Mouse (Mus musculus) lung, postnatal 0 days (tissue): ENCODE results near the gene Crybb1. TPM values are rescaled to one million over a fixed set of nuclear protein-coding genes. Genes with fewer than 3 reads are reported as not detected.
A peak's percentile ranks its signal among the peaks of the same experiment; 100 is the strongest.

Source experiments
- ATAC-seq: fragments of 200-750 bp; cut with Nextera tagmentation; 2 replicates; pipeline ENCODE4 v1.8.0; 2017; ENCODE audit warnings: moderate library complexity
- DNase-seq: peaks from one replicate; pipeline ENCODE4 v3.0.0-alpha.2; 2016; ENCODE audit warnings: low spot score
- H3K27ac ChIP-seq: fragments of 300-500 bp; sonication (generic); 2 replicates; pipeline ENCODE4 v1.5.1; 2014; ENCODE audit warnings: antibody characterized with exemption, mild to moderate bottlenecking, low read length, mixed read lengths
- H3K27me3 ChIP-seq: fragments of 300-500 bp; sonication (generic); replicated peaks from 2 replicates; pipeline ENCODE4 v1.6.1; 2014; ENCODE audit warnings: low read length, mixed read lengths; ENCODE audit not compliant: insufficient read depth
- H3K36me3 ChIP-seq: fragments of 300-500 bp; sonication (generic); 2 replicates; pipeline ENCODE4 v1.6.1; 2014; ENCODE audit warnings: low read length, mixed read lengths; ENCODE audit not compliant: insufficient read depth
- H3K4me1 ChIP-seq: fragments of 300-500 bp; sonication (generic); 2 replicates; pipeline ENCODE4 v1.6.1; 2014; ENCODE audit warnings: antibody characterized with exemption, low read depth, low read length, mixed read lengths; ENCODE audit not compliant: insufficient read depth
- H3K4me2 ChIP-seq: fragments of 300-500 bp; sonication (generic); replicated peaks from 2 replicates; pipeline ENCODE4 v1.6.1; 2014; ENCODE audit warnings: low read depth, mild to moderate bottlenecking, low read length, moderate library complexity, mixed read lengths
- H3K4me3 ChIP-seq: fragments of 300-500 bp; sonication (generic); 2 replicates; pipeline ENCODE4 v1.5.1; 2014; ENCODE audit warnings: low read depth, low read length
- H3K9ac ChIP-seq: fragments of 300-500 bp; sonication (generic); replicated peaks from 2 replicates; pipeline ENCODE4 v1.6.1; 2014; ENCODE audit warnings: low read depth, mild to moderate bottlenecking
- H3K9me3 ChIP-seq: fragments of 300-500 bp; sonication (generic); 2 replicates; pipeline ENCODE4 v1.6.1; 2016; ENCODE audit warnings: low read length, mixed read lengths
- CTCF ChIP-seq: IDR thresholded peaks from 2 replicates; pipeline ENCODE4 v1.5.1; 2016; ENCODE audit warnings: antibody characterized with exemption, mild to moderate bottlenecking
- EP300 ChIP-seq: IDR thresholded peaks from 2 replicates; pipeline ENCODE4 v1.6.1; 2016; ENCODE audit warnings: antibody characterized with exemption, mild to moderate bottlenecking, control low read depth
- WGBS: fragments of 180-500 bp; shearing (Covaris S2); extraction: QIAGEN DNeasy Blood & Tissue Kit; methylation state at CpG from one replicate; pipeline ENCODE4 v1.1.7; 2014; 5-methylcytosine and 5-hydroxymethylcytosine counted together
- polyA plus RNA-seq: library from polyadenylated mRNA; unstranded; fragments of >200 nt; fragmentation: Nextera tagmentation; extraction: Ambion mirVana; gene quantifications from 2 replicates; pipeline ENCODE4 v1.2.1, GENCODE M21; 2015

Gene Crybb1
- polyA plus RNA-seq, 1 experiment from 2014 or later, result 1.4 TPM

DNA sequence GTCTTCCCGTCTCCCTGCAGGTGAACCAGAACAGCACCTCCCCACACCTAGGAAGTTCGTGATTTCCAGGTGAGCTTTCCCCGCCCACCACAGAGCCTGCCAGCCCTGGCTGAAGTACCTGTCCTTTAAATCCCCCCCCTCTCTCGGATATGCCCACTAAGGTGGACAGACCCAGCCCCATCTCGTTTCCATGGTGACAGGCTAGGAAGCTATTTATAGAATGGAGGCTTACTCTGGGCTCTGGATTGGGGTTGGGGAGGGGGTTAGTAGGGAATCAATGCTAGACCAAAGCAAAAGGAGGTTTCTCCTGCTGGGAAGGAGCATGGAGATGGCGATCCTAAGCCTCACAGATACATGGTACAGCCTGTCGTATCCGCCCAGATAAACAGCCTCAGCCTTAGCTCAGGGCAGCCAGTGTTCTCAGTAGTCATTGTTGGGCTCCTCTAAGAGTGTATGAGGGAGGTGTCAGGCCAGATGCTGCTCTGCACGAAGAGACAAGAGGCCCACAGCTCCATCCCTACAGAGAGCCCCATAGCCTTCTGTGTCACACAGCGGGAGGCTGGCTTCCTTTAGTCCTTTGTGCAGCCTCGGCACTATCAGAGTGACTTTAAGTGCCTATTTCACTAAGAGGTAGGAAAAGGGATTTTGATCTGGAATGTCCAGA lies 57.7 kb downstream of the Crybb1 start:
- ATAC-seq (no peak), DNase-seq (no peak)
- H3K4me3 ChIP-seq, result no peak overlapping the region
- H3K9me3 ChIP-seq, result no peaks in the 10 kb centered on the region
- H3K4me1 ChIP-seq, result no peaks in the 10 kb centered on the region
- no peak for TF ChIP-seq EP300
- TF ChIP-seq CTCF, result no peak
- H3K9ac ChIP-seq, result no peak overlapping the region
- 72% methylated on average over 11 of the region's 11 CpGs for WGBS
- H3K36me3 ChIP-seq, result peaks cover 34% of the 10 kb centered on the region; the same call in 1 of the 2 replicates
- no peaks in the 10 kb centered on the region for H3K27me3 ChIP-seq
- H3K4me2 ChIP-seq, result no peak overlapping the region
- no peak overlapping the region for H3K27ac ChIP-seq

DNA sequence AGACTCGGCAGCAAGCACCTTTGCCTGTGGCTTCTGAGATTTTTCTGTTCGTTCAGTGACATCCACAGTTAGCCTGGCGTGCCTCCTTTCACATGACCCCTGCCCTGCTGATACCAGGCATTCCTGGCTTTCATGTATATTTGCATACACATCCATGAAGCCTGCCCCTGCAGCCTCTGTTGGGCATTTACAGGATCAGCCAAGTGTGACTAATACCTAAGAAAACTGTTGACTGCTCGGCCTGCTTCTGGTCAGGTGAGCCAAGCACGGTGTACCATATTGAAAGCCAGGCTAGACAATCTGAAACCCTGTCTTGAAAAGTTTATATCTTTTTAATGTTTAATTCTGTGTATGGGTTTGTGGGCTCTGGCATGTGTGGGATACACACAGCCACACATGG lies 60.9 kb downstream of the Crybb1 start:
- H3K9me3 ChIP-seq, result no peaks in the 10 kb centered on the region
- H3K4me3 ChIP-seq, result no peak overlapping the region
- no peaks in the 10 kb centered on the region for H3K4me1 ChIP-seq
- DNase-seq (no peak), ATAC-seq (no peak)
- TF ChIP-seq CTCF (no peak), EP300 (no peak)
- H3K9ac ChIP-seq, result no peak overlapping the region
- H3K4me2 ChIP-seq, result no peak overlapping the region
- no peaks in the 10 kb centered on the region for H3K27me3 ChIP-seq
- 0 out of 2 replicates have a peak, but pooled peaks cover 18% of the 10 kb centered on the region for H3K36me3 ChIP-seq
- WGBS, result 80% methylated on average over 5 of the region's 5 CpGs
- H3K27ac ChIP-seq, result 0 out of 2 replicates have a peak overlapping the region, but pooled peaks have one; percentile 32

DNA sequence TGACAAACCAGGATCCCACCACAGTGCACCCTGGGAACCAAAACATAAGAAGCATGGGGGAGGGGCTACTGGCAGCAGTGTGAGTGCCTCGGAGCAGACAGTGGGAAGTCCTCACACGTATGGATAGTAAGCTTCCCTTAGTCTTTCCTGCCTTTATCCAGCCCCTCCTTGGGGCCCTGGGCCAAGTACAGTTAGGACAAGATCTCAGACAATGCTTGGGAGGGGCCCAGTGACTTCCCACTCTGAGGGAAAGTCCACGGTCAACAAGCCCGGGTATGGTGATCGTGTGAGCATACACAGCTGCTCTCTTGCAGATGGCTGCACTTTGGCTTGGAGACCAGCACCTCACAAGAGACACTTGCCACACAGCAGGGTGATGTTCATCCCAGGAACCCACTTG lies 61.7 kb downstream of the Crybb1 start:
- H3K4me2 ChIP-seq, result no peak overlapping the region
- no peaks in the 10 kb centered on the region for H3K27me3 ChIP-seq
- 0 out of 2 replicates have a peak, but pooled peaks cover 18% of the 10 kb centered on the region for H3K36me3 ChIP-seq
- H3K4me3 ChIP-seq, result no peak overlapping the region
- peak; percentile 78 for DNase-seq
- peak; percentile 94 for ATAC-seq
- H3K9me3 ChIP-seq, result no peaks in the 10 kb centered on the region
- H3K9ac ChIP-seq, result no peak overlapping the region
- no peaks in the 10 kb centered on the region for H3K4me1 ChIP-seq
- TF ChIP-seq EP300 (peak; percentile 33; the same call in 1 of the 2 replicates), CTCF (no peak)
- 32% methylated on average over 5 of the region's 5 CpGs for WGBS
- H3K27ac ChIP-seq, result 0 out of 2 replicates have a peak overlapping the region, but pooled peaks have one; percentile 7

Other genes starting within 250 kb of the Crybb1 start
- 0.87 and 1.5 TPM in 2 replicates for gene Cryba4, start 3.3 kb upstream of the Crybb1 start, polyA plus RNA-seq
- gene Tpst2, start 20.9 kb downstream of the Crybb1 start, polyA plus RNA-seq, result 96.8 and 106 TPM in 2 replicates
- gene Tfip11, start 70.5 kb downstream of the Crybb1 start, polyA plus RNA-seq, result 16.0 and 16.7 TPM in 2 replicates
- gene Srrd, start 87.2 kb downstream of the Crybb1 start, polyA plus RNA-seq, result 21.3 and 21.9 TPM in 2 replicates
- 19.7 and 22.1 TPM in 2 replicates for gene Hps4, start 87.3 kb downstream of the Crybb1 start, polyA plus RNA-seq
- 0.25 and 0.31 TPM in 2 replicates for gene Gm6583, start 100.2 kb downstream of the Crybb1 start, polyA plus RNA-seq
- 1.9 and 2.0 TPM in 2 replicates for gene Asphd2, start 139.1 kb downstream of the Crybb1 start, polyA plus RNA-seq
- not detected in 2 replicates for gene Gm6588, start 193.6 kb downstream of the Crybb1 start, polyA plus RNA-seq